In genomic region chr19:33222595-33223223, GRCm38 (mm10) we compare ENCODE assay signal across 8 mouse cellular contexts.
DNase-seq lines count a peak whose midpoint lies in the region; ATAC-seq and TF ChIP-seq lines count a peak whose summit lies in the region.

No protein-coding gene starts in this region.

- no peak for TF ChIP-seq POLR2A in spleen, adult 2 months (IDR thresholded peaks at IDR 0.05; ENCODE audit: low read depth, low read length)

- TF ChIP-seq CTCF in liver, embryonic 14.5 days (IDR thresholded peaks at IDR 0.05; ENCODE audit: low read depth): no peak
- TF ChIP-seq CTCF in spleen, adult 2 months (IDR thresholded peaks at IDR 0.05; ENCODE audit: extremely low read depth, insufficient read depth, insufficient read length, insufficient replicate concordance): no peak

- H3K27ac ChIP-seq in liver, embryonic 14.5 days: no peak overlapping the region
- peak overlapping the region; percentile 91 for H3K27ac ChIP-seq in spleen, adult 2 months (ENCODE audit: insufficient read depth, low read length)

- H3K27me3 ChIP-seq in liver, embryonic 14.5 days (ENCODE audit: control insufficient read depth, insufficient read depth, low read length): no peaks in the 10 kb centered on the region
- no peaks in the 10 kb centered on the region for H3K27me3 ChIP-seq in spleen, adult 2 months (ENCODE audit: control insufficient read depth, insufficient read depth, low read length)

- peak; percentile 5 for DNase-seq in cerebellum, postnatal 25 days
- no peak for DNase-seq in cerebellum, adult 11 months
- peak; percentile 24 for DNase-seq in embryo, embryonic 10.5 days (ENCODE audit: low spot score)
- DNase-seq in liver, embryonic 14.5 days (ENCODE audit: low read depth in 3 of 3, low spot score in 3 of 3): no peak
- peak; percentile 58 to 87 for DNase-seq in spleen, adult 2 months (ENCODE audit: low read depth in 1 of 2, low spot score in 2 of 2)
- DNase-seq in gastrocnemius, adult 8-10 months (ENCODE audit: low spot score in 2 of 2): no peak
- no peak for DNase-seq in cerebellum, adult 11-12 months
- DNase-seq in testis, postnatal 14 days (ENCODE audit: low spot score): no peak

- peak overlapping the region; percentile 22; the same call in 1 of the 2 replicates for H3K4me2 ChIP-seq in liver, embryonic 14.5 days (ENCODE audit: low read depth)

- no peaks in the 10 kb centered on the region for H3K36me3 ChIP-seq in liver, embryonic 14.5 days (replicated peaks; ENCODE audit: control insufficient read depth, insufficient read depth, low read depth)
- no peaks in the 10 kb centered on the region for H3K36me3 ChIP-seq in spleen, adult 2 months (ENCODE audit: control insufficient read depth, insufficient read depth, low read length)

- H3K9ac ChIP-seq in liver, embryonic 14.5 days (replicated peaks): no peak overlapping the region

- H3K4me1 ChIP-seq in liver, embryonic 14.5 days (replicated peaks; ENCODE audit: control insufficient read depth in 2 of 2, insufficient read depth in 2 of 2, low read length in 1 of 2): peaks cover 0 to 4% of the 10 kb centered on the region in 2 experiments; a peak in 1 of 4 replicates
- peaks cover 29% of the 10 kb centered on the region; the same call in 1 of the 2 replicates for H3K4me1 ChIP-seq in spleen, adult 2 months (ENCODE audit: control insufficient read depth, insufficient read depth, insufficient read length)

- no peak overlapping the region for H3K4me3 ChIP-seq in liver, embryonic 14.5 days (ENCODE audit: insufficient read depth in 1 of 2, low read depth in 2 of 2, low read length in 2 of 2)
- peak overlapping the region; percentile 19; the same call in 1 of the 2 replicates for H3K4me3 ChIP-seq in spleen, adult 2 months (ENCODE audit: extremely low read depth, insufficient read depth, insufficient read length)

- WGBS in liver, embryonic 14.5 days (ENCODE audit: insufficient replicate concordance): 11% methylated on average over 12 of the region's 12 CpGs
- 11% methylated on average over 12 of the region's 12 CpGs for WGBS in spleen, adult 2 months

- H3K9me3 ChIP-seq in liver, embryonic 14.5 days (ENCODE audit: control insufficient read depth, low read length): no peaks in the 10 kb centered on the region

- ATAC-seq in liver, embryonic 14.5 days (ENCODE audit: insufficient read depth): no peak

- peak; percentile 16; the same call in 1 of the 2 replicates for TF ChIP-seq EP300 in liver, embryonic 14.5 days (IDR thresholded peaks at IDR 0.05; ENCODE audit: low read depth)

Comparison
In these comparisons a context has a peak if more than half of its experiments do, and no peak if none do; other contexts are left out.
1. DNase-seq: peak in cerebellum, postnatal 25 days (2 of 2), embryo, embryonic 10.5 days (single experiment) and spleen, adult 2 months (2 of 2); none in cerebellum, adult 11 months (single experiment), liver, embryonic 14.5 days (0 of 3), gastrocnemius, adult 8-10 months (0 of 2), cerebellum, adult 11-12 months (single experiment) and testis, postnatal 14 days (single experiment).